Mouse (Mus musculus): ENCODE results near the gene Olfr1259. TPM values are rescaled to one million over a fixed set of nuclear protein-coding genes. Genes with fewer than 3 reads are reported as not detected.

Olfr1259 gene
- not detected in 2 replicates for polyA plus RNA-seq (2012; ENCODE audit: low replicate concordance)

DNA sequence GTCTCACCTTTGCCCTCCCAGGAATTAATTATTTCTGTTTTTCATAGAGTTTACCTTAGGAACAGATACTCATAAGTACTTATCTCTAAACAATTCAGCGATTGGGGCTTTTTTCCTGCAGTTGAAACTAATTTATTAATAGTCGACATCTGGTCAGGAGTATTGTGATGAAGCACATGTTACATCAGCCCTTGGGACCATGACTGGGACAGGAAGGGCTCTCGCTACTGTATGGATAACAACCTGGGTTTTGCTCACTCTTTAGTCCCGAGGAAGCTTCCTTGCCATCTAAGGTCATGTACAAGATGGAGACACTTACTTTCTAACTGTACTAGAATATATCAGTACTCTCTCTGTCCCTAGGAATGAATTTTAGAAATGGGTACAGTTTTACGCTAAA, at the start of gene Olfr1259:
Olfr1259 (minus strand) TSS at position 101 of the 400 bp plus-strand sequence.

DNA sequence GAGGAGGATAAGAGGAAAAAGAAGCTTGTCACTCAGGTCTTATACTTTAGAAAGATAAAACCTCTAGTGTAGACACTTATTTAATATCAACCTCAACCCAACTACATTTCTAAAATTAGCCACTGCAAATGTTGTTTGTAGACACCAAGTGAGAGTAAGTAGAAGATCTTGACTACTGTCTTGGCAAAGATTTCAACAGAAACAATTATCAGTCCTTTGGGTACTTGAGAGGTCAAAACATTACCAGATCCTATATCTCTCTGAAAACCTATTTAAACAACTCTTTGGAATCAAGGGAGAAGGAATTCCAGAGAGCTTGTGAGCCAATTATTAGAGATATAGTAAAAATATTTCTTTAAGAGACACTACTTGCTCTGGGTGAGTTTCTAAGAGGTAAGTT, 42.5 kb upstream of the Olfr1259 start, which contains the start of gene Olfr1261:
Olfr1261 (plus strand) TSS at position 301 of the 400 bp plus-strand sequence.

DNA sequence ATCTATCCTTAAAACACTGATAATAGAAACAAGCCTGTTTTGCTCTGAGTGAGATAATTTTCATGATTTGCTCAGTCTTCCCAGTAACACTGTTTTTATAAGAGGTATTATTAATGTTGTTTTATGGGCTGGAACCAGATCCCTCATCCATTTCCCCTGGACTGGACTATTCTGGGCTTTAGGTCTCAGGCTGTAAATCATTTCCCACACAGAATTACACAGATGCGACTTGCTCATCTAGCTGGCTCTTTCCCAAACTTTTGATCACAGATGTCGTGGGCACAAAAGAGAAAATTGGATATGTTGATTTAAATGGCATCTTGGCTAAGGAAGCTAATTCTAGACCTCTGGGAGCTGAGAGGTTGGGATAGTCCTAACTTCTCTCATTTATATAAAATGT, 25.7 kb upstream of the Olfr1259 start, which contains the start of gene Olfr1260:
Olfr1260 (plus strand) TSS at position 157 of the 400 bp plus-strand sequence.

DNA sequence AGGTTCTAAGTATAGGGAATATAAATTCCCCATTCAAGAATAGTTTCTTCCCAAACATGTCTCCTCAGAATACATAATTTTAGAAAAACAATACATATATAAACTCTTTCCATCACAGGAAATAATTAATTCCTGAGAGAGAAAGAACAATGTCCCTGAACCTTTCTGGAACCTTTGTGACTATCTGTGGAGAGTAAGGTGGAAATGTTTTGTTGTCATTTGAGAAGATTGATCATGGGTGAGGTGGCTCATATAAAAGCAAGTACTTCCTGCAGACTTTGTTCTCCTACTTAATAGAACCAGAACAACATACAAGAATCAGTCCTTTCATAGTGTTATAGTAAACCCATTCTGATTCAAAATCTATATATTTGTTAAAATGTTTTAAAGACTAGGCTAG, 21.5 kb downstream of the Olfr1259 start, which contains the start of gene Olfr1258:
Olfr1258 (plus strand) TSS at position 301 of the 400 bp plus-strand sequence.

Other genes starting within 250 kb of the Olfr1259 start
- gene Olfr1252, start 223.7 kb downstream of the Olfr1259 start, polyA plus RNA-seq (2012; ENCODE audit: low replicate concordance): not detected in 2 replicates
- gene Olfr1253, start 191.6 kb downstream of the Olfr1259 start, polyA plus RNA-seq (2012; ENCODE audit: low replicate concordance): 0.05 TPM in 1 of 2 replicates, not detected in the other
- not detected in 2 replicates for gene Olfr1254, start 155.0 kb downstream of the Olfr1259 start, polyA plus RNA-seq (2012; ENCODE audit: low replicate concordance)
- not detected in 2 replicates for gene Olfr1255, start 136.6 kb downstream of the Olfr1259 start, polyA plus RNA-seq (2012; ENCODE audit: low replicate concordance)
- gene Olfr1256, start 107.1 kb downstream of the Olfr1259 start, polyA plus RNA-seq (2012; ENCODE audit: low replicate concordance): not detected in 2 replicates
- not detected in 2 replicates for gene Olfr48, start 100.5 kb downstream of the Olfr1259 start, polyA plus RNA-seq (2012; ENCODE audit: low replicate concordance)
- gene Olfr1257, start 70.2 kb downstream of the Olfr1259 start, polyA plus RNA-seq (2012; ENCODE audit: low replicate concordance): not detected in 2 replicates
- not detected in 2 replicates for gene Olfr1258, start 21.4 kb downstream of the Olfr1259 start, polyA plus RNA-seq (2012; ENCODE audit: low replicate concordance)
- gene Olfr1260, start 25.7 kb upstream of the Olfr1259 start, polyA plus RNA-seq (2012; ENCODE audit: low replicate concordance): not detected in 2 replicates
- gene Olfr1261, start 42.6 kb upstream of the Olfr1259 start, polyA plus RNA-seq (2012; ENCODE audit: low replicate concordance): not detected in 2 replicates
- not detected in 2 replicates for gene Olfr1262, start 51.5 kb upstream of the Olfr1259 start, polyA plus RNA-seq (2012; ENCODE audit: low replicate concordance)
- not detected in 2 replicates for gene Olfr1263, start 63.5 kb upstream of the Olfr1259 start, polyA plus RNA-seq (2012; ENCODE audit: low replicate concordance)
- not detected in 2 replicates for gene Olfr1264, start 76.9 kb upstream of the Olfr1259 start, polyA plus RNA-seq (2012; ENCODE audit: low replicate concordance)
- not detected in 2 replicates for gene Olfr1265, start 86.7 kb upstream of the Olfr1259 start, polyA plus RNA-seq (2012; ENCODE audit: low replicate concordance)
- not detected in 2 replicates for gene Olfr140, start 114.9 kb upstream of the Olfr1259 start, polyA plus RNA-seq (2012; ENCODE audit: low replicate concordance)
- gene Olfr1269, start 172.7 kb upstream of the Olfr1259 start, polyA plus RNA-seq (2012; ENCODE audit: low replicate concordance): not detected in 2 replicates
- not detected in 2 replicates for gene Olfr32, start 193.6 kb upstream of the Olfr1259 start, polyA plus RNA-seq (2012; ENCODE audit: low replicate concordance)
- not detected in 2 replicates for gene Olfr1270, start 204.4 kb upstream of the Olfr1259 start, polyA plus RNA-seq (2012; ENCODE audit: low replicate concordance)